Mouse (Mus musculus) heart, adult 18-20 months (tissue): Measurements from ENCODE around the gene Sav1. TPM values are rescaled to one million over a fixed set of nuclear protein-coding genes. Genes with fewer than 3 reads are reported as not detected.

Experiments used
- DNase-seq, 2 experiments: peaks; one replicate each; pipeline ENCODE4 v3.0.0; 2021 to 2022; ENCODE audit warnings: mixed read lengths in 1 of 2
- total RNA-seq, 2 experiments: library from RNA; stranded (reverse); gene quantifications; 2 replicates each; pipeline ENCODE4 v1.2.3; 2021

The Sav1 gene
- total RNA-seq, 2 experiments from 2014 or later = 22.3 to 23.2 TPM

DNA sequence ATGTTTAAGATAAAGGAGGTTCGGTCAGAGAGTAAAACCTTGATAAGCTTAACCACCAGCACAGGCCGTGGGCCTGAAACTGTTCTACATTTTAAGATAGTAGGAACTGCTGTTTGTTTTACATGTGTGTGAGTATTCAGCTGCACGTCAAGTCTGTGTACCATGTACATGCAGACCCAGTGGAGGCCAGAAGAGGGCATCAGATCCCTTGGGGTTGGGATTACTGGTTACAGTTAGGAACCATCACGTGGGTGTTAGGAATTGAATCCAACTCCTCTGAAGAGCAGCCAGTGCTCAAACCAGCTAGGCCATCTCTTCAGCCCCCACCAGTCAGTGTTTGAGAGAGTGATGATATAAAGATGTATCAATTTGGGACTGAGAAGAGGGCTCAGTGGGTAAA is 24.3 kb downstream of the Sav1 start:
- DNase-seq = peak; percentile 73 to 83

DNA sequence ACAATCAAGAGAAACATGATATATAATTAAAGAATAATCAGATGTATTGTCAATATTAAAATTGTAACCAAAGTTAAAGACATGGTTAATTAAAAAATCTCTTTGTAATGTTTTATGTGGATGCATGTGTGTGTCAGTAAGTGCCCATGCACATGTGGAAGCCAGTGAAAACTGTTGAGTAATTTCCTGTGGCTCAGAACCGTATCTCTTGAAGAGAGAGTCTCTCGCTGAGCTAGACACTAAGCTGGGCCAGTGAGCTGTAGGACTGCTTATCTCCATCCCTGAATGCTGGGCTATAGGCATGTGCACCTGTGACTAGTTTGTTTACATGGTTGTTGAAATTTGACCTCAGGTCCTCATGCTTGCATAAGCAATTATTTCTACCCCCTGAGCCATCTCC is 29.4 kb downstream of the Sav1 start:
- no peak for DNase-seq

DNA sequence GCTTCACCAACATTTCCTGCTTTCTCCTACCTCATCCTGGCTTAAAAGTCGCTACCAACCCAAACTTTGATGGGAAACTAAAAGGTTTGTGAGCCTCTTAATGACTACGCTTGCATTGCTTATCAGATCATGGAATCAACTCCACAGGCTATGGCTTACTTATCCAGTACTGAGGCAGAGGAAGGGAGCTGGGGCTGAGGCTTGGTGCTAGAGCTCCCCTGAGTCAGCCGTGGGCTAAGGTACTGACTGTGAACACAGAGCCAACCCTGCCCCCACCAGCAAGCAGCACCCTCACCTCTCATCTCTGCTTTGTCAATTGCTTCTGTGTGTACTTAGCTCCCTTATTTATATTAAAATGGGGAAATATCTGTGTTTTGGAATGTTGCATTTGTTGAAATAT is 39.3 kb downstream of the Sav1 start:
- DNase-seq = no peak

GRCm38 (mm10) chr12:69945861-69946260 is 40.9 kb downstream of the Sav1 start:
- DNase-seq = no peak

DNA sequence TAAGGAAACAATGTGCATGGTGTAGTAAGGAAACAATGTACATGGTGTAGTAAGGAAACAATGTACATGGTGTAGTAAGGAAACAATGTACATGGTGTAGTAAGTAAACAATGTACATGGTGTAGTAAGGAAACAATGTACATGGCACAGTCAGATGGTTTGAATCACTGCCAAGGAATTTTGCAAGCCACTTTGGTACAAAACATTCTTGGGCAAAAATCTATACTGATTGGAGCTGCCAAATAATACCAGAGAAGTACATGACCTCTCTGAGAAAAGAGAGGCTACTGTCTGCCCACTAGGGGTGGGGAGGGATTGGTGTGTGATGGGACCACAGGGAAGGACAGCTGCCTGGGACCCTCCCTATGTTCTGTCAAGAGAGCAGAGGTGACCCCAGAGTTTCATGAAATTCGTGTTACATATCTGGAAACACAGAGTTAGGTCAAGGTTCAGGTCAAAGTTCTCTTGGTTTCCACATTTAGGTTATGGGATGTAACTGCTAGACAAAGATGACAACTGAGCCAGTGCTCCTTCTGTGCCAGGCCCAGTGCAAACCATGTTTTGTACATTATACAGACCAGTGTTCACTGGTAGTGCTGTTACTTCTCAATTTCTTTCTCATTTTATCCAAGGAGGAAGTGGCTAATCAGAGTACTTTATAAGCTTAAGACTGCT is 45.0 kb downstream of the Sav1 start:
- no peak for DNase-seq

DNA sequence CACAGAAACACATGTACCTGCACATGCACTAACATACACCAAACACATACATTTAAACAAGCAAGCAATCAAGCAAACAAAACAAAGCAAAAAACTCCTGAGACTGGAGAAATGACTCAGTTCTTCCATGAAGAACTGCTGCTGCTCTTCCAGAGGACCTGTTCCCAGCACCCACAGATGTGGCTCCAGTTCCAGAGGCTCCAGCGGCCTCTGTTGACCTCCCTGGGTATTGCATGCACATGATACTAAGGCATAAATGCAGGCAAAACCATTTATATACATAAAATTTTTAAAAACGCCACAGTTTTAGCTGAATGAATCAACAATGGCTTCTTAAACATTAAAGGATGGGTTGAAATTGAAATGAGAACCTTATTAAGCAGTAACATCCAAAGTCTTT is 47.5 kb downstream of the Sav1 start:
- no peak for DNase-seq

- DNase-seq = no peak
These were observed 49.1 kb downstream of the Sav1 start for GRCm38 (mm10) chr12:69937731-69938130.

DNA sequence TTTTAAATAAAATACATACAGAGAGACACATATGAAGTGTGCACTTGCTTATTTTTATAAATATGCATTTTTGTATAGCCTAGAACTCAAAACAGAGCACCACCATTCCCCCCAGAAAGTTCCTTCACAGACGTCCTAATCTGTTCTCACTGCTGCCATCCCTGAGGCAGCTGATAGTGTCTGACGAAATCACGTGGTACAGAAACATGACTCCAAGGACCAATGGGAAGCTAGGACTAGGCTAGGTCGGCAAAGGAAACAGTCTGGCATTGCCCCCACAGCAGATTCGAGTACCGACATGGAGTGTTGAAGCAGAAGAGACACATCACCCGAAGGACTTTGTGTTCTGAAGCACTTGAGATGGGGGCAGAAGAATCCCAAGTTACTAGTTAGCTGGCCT is 60.1 kb downstream of the Sav1 start:
- no peak for DNase-seq

GRCm38 (mm10) chr12:69924012-69924411 is 62.8 kb downstream of the Sav1 start:
- DNase-seq = peak; percentile 20 to 49

- DNase-seq = no peak
These were observed 63.2 kb downstream of the Sav1 start for GRCm38 (mm10) chr12:69923603-69924002.

DNA sequence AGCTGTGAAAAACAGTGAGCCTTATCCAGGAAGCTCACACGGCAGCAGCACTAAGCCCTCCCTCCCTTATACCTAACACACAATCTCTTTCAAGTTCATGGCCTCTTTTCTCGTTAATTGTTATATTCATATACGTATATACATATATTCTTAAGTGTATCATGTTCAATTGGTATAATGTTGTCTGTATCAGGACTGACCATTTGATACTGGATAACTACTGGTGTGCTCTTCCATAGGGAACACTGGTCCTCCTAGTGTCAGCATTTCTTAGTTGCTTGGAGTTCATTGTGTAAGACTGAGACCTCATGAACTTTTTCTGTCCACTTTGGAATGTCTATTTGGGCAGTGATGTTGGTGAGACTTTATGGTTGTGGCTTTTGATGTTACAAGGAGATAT is 63.7 kb downstream of the Sav1 start:
- DNase-seq = no peak

- DNase-seq = no peak
These were observed 64.7 kb downstream of the Sav1 start for GRCm38 (mm10) chr12:69922099-69922498.

DNA sequence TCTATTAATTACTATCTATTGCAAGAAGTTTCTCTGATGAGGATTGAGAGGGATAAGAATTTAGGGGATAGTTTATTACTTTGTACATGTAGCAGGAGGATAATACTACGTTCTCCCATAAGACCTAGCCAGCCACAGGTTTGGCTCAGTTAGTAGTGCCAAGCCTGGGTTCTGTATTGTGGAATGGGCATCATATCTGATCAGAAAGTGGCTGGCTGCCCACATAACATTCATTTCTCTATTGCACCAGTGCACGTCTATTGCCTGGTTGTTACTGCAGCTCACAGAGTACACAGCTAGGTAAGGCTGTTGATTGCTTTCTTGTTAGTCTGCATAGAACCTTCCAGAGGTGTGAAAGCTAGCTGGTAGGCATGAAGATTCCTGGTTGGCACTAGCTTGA is 68.9 kb downstream of the Sav1 start:
- DNase-seq = no peak

Other genes with a start within 250 kb of the Sav1 start
- gene Cdkl1, start 195.7 kb downstream of the Sav1 start, total RNA-seq = 10 to 100 TPM; 11.2 to 15.7 TPM
- 1 to 10 TPM; 3.4 to 5.5 TPM for gene Atl1, start 94.4 kb downstream of the Sav1 start, total RNA-seq
- gene Map4k5, start 93.8 kb downstream of the Sav1 start, total RNA-seq = 10 to 100 TPM; 19.3 to 21.4 TPM
- 10 to 100 TPM; 14.2 to 18.8 TPM for gene Nin, start 126.7 kb upstream of the Sav1 start, total RNA-seq
- not detected for gene Abhd12b, start 167.1 kb upstream of the Sav1 start, total RNA-seq
- gene Pygl, start 244.5 kb upstream of the Sav1 start, total RNA-seq = 10 to 100 TPM in 1 of 2 experiments, 1 to 10 TPM in 1; 3.6 to 22.4 TPM